Mouse (Mus musculus) MEL (cell line): ENCODE measurements at regions not wholly inside any gene's neighbourhood (a gene's known extent, or its start where the extent isn't known, plus 50 kb on each side); places are given as distances from the start of the nearest gene placed in this dataset.

Source experiments
- CTCF ChIP-seq, 3 experiments: IDR thresholded peaks in 2 of 3; conservative IDR thresholded peaks in 1 of 3; 2 replicates each; pipeline ENCODE4 v1.5.1; 2011 to 2012; ENCODE audit warnings: low read length in 3 of 3, low read depth in 2 of 3, mild to moderate bottlenecking in 2 of 3, improper control_type of control experiment in 1 of 3, inconsistent platforms in 1 of 3, mixed read lengths in 1 of 3, moderate library complexity in 1 of 3; ENCODE audit not compliant: control insufficient read depth in 1 of 3, insufficient read depth in 1 of 3, poor library complexity in 1 of 3, severe bottlenecking in 1 of 3
- KAT2A ChIP-seq: conservative IDR thresholded peaks from 2 replicates; pipeline ENCODE4 v1.6.1; 2012; ENCODE audit warnings: low read depth, low read length, improper control_type of control experiment, inconsistent platforms
- MEF2A ChIP-seq: IDR thresholded peaks from 2 replicates; pipeline ENCODE4 v1.6.1; 2014; ENCODE audit warnings: low read depth, mild to moderate bottlenecking, inconsistent platforms, low read length, improper control_type of control experiment; ENCODE audit not compliant: poor library complexity, insufficient replicate concordance, severe bottlenecking; ENCODE audit errors: extremely low read depth
- POLR2A ChIP-seq, 2 experiments: IDR thresholded peaks; 2 replicates each; pipeline ENCODE4 v1.6.1; 2011 to 2012; ENCODE audit warnings: low read length in 2 of 2, mild to moderate bottlenecking in 2 of 2, control low read depth in 1 of 2, improper control_type of control experiment in 1 of 2, low read depth in 1 of 2, moderate library complexity in 1 of 2; ENCODE audit not compliant: control insufficient read depth in 1 of 2, insufficient read depth in 1 of 2, poor library complexity in 1 of 2
- SIN3A ChIP-seq: IDR thresholded peaks from 2 replicates; pipeline ENCODE4 v1.6.1; 2012; ENCODE audit warnings: low read length, improper control_type of control experiment, inconsistent platforms
- TCF12 ChIP-seq: IDR thresholded peaks from 2 replicates; pipeline ENCODE4 v1.6.1; 2014; ENCODE audit warnings: low read depth, mild to moderate bottlenecking, inconsistent platforms, low read length, improper control_type of control experiment, moderate library complexity

- TF ChIP-seq POLR2A (IDR thresholded peaks at IDR 0.05; ENCODE audit: control insufficient read depth in 1 of 2, insufficient read depth in 1 of 2, low read depth in 1 of 2, low read length in 2 of 2, poor library complexity in 1 of 2) (no peak), TCF12 (no peak), KAT2A (no peak), CTCF (IDR thresholded peaks at IDR 0.05 in 2 of 3, conservative IDR thresholded peaks at IDR 0.05 in 1 of 3; ENCODE audit: control insufficient read depth in 1 of 3, insufficient read depth in 1 of 3, low read depth in 2 of 3, low read length in 3 of 3, poor library complexity in 1 of 3, severe bottlenecking in 1 of 3) (no peak), MEF2A (no peak), SIN3A (no peak)
Observed at GRCm38 (mm10) chr4:10789141-10789540, 85.2 kb upstream of the 2610301B20Rik start.
